Mouse (Mus musculus): Measurements from ENCODE around the gene Galk1. TPM values are rescaled to one million over a fixed set of nuclear protein-coding genes. Genes with fewer than 3 reads are reported as not detected.

The Galk1 gene
- 223 and 224 TPM in 2 replicates for polyA plus RNA-seq (2016; fragmentation: Nextera tagmentation; extraction: Ambion mirVana)

DNA sequence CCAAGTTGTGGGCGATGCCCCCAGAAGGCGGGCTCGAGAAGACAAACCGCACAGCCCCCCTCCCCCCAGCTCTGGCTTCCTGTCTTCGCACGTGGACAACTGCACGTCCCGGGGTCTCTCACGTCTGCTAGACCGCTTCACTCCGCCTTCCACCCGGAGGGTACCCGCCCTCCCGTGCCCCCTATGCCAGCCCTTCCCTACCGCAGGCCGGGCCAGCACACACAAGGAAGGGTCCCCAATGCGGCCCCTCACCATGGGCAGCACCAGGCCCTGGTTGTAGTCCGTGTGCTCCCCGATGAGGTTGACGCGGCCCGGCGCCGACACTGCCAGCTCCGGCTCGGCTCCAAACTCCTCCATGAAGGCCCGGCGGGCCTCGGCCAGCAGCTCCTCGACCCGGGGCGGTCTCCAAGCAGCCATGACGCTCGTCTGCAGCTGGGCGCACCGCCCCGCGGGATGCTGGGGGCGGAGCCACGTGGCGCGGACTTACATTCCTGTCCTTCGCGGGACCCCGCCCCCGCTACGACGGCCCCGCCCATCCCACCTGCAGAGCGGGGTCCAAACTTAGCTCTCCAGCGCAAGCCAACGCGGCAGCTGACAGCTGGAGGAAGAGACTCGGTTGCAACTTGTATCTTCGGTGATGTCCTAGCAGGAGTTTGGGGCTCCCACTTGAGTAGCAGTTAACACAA, at the start of gene Galk1:
TSS of gene Galk1 (minus strand) at position 458 of the 686 bp plus-strand sequence.
- DNase-seq (ENCODE audit: extremely low spot score, low spot score), result peak; percentile 89
- Histone ChIP-seq H3K27ac (peak within 1 kb of the TSS; percentile 94), H3K4me3 (peak within 1 kb of the TSS; percentile 73), H3K36me3 (replicated peaks) (peaks cover 35% of the 10 kb centered on the region), H3K27me3 (ENCODE audit: poor library complexity, severe bottlenecking) (no peaks in the 10 kb centered on the region), H3K4me1 (peaks cover 50% of the 10 kb centered on the region), H3K9me3 (no peaks in the 10 kb centered on the region)
- WGBS, result under 1% methylated on average over 55 of the region's 55 CpGs

DNA sequence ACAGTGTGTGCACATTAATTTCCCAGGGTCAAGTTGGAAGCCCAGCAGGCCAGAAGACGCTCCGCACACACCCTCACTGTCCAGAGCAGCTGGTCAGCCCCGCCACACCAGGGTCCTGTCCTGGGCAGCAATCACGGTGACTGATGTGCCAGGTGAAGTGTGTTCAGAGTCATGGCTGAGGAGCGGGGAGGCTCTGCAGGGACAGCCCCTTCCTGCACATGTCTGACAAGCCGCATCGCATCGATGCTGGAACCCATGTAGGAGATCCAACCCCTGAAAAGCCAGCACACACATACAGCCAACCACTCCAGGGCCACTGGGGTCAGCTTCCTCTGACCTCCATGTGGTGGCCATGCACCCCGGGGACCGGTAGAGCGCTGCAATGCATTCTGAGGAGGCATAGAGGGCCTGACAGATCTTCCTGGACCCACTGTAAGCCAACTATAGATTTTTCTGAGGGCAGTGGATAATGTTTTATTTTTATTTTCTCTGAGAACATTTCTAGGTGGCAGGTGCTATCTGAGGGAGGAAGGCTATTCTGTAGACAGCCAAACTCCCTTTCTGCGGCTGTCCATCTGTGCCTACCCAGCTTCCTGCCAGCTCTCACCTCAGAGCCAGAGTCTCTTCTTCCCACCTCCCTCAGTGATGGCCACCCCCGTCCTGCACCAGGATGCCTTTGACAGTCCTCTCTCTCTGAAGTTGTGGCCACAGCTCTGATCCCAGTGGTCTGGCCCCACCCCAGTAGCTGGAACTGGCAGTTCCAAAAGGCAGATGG, 49.3 kb upstream of the Galk1 start:
- no peaks in the 10 kb centered on the region for H3K9me3 ChIP-seq
- peaks cover 26% of the 10 kb centered on the region for H3K4me1 ChIP-seq
- WGBS, result 89% methylated on average over 13 of the region's 13 CpGs
- no peak overlapping the region for H3K4me3 ChIP-seq
- H3K27me3 ChIP-seq (ENCODE audit: poor library complexity, severe bottlenecking), result no peaks in the 10 kb centered on the region
- peaks cover 69% of the 10 kb centered on the region for H3K36me3 ChIP-seq (replicated peaks)
- no peak for DNase-seq (ENCODE audit: extremely low spot score, low spot score)
- peak overlapping the region; percentile 48; the same call in 1 of the 2 replicates for H3K27ac ChIP-seq

DNA sequence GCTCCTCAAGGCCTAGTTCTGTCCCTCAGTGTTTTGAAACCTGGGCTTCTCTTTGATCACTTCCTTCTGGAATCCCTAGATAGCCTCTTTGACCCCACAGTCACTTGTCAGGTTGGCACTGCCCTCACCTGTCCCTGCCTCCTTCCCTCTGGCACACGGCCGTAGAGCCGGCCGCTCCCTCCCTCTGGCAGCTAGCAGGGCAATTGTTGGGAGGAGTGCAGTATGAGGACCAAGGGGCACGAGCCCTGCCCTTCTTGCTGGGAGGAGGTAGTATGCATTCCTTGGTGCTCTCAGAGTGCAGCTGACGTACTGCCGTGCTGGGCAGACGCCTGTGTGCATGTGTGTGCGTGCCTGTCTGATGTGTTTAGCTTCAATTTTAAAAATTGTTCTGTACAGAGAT, 48.1 kb upstream of the Galk1 start:
- 92% methylated on average over 9 of the region's 9 CpGs for WGBS
- no peak overlapping the region for H3K27ac ChIP-seq

DNA sequence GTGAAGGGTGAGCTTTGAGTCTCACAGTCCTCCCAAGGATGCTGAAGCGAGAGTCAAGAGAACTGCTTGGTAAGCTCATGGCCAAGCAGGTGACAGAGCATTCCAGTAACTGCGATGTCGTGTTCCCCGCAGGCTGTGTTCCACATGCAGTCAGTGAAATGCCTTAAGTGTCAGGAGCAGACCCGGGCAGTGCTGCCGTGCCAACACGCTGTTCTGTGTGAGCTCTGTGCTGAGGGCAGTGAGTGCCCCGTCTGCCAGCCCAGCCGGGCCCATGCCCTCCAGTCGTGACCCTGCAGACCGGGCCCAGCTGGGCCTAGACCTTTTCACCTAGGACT, 47.1 kb upstream of the Galk1 start:
- H3K4me3 ChIP-seq, result no peak overlapping the region
- H3K27me3 ChIP-seq (ENCODE audit: poor library complexity, severe bottlenecking), result no peaks in the 10 kb centered on the region
- peaks cover 90% of the 10 kb centered on the region for H3K36me3 ChIP-seq (replicated peaks)
- 97% methylated on average over 11 of the region's 11 CpGs for WGBS
- H3K9me3 ChIP-seq, result no peaks in the 10 kb centered on the region
- no peak for DNase-seq (ENCODE audit: extremely low spot score, low spot score)
- peaks cover 19% of the 10 kb centered on the region for H3K4me1 ChIP-seq
- no peak overlapping the region for H3K27ac ChIP-seq

More for the DNA sequence above, 48.1 kb upstream of the Galk1 start:
- no peak overlapping the region for H3K4me3 ChIP-seq
- no peaks in the 10 kb centered on the region for H3K27me3 ChIP-seq (ENCODE audit: poor library complexity, severe bottlenecking)
- peaks cover 81% of the 10 kb centered on the region for H3K36me3 ChIP-seq (replicated peaks)
- no peak for DNase-seq (ENCODE audit: extremely low spot score, low spot score)
- H3K9me3 ChIP-seq, result no peaks in the 10 kb centered on the region
- peaks cover 20% of the 10 kb centered on the region for H3K4me1 ChIP-seq

DNA sequence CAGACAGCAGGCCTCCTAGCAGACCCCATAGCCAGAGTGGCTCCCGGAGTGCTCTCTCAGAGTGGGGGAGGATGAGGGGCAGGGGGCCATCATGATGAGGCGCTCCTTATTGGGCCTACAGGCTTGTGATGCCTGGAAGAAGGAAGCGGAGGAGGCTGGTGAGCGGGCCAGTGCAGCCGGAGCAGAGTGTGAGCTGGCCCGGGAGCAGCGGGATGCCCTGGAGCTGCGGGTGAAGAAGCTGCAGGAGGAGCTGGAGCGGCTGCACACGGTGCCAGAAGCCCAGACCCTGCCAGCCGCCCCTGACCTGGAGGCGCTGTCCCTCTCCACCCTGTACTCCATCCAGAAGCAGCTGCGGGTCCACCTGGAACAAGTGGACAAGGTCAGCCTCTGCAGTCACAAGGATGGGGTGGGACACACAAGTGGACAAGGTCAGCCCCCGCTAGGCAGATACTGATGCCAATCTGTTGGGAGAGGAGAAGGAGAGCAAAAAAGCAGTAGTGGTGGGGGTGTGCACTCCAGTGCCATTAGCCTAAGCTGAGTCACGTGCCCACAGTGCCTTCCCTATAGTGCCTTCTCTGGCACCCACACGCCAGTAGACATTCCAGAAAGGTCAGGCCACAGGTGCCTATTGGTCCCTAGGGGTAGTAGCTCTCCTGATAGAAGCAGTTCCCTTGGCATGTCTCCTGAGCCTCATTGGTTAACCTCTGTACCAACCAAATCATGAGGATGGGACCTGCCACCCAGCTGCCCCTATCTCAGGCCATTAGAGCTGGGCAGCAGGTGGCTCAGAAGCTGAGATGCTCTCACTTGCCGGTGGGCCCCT, 46.6 kb upstream of the Galk1 start:
- H3K27ac ChIP-seq, result no peak overlapping the region

DNA sequence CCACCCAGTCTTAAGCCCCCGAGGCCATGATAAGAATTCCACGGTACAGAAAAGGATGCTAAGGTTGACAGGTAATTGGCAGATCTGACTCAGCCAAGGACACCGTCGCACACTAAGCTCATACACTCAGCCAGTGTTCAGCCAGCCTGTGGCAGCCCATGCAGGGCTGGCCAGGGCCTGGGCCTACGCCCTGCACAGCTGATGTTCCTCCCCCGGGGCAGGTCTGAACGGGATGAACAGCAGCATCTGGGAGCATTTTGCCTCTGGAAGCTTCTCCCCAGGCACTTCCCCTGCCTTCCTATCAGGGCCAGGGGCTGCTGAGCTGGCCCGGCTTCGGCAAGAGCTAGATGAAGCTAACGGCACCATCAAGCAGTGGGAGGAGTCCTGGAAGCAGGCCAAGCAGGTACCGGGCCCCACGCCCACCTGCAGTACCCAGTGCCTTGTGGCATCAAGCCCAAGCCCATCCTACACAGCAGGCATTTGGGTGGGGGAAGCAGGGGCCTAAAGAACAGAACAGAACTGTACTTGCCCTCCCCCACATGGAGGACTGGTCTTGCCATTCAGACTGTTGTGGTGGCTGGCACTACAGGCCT, 45.6 kb upstream of the Galk1 start:
- Histone ChIP-seq H3K4me3 (no peak overlapping the region), H3K27me3 (ENCODE audit: poor library complexity, severe bottlenecking) (no peaks in the 10 kb centered on the region), H3K27ac (no peak overlapping the region), H3K9me3 (no peaks in the 10 kb centered on the region), H3K36me3 (replicated peaks) (peaks cover 100% of the 10 kb centered on the region), H3K4me1 (peaks cover 7% of the 10 kb centered on the region; the same call in 1 of the 2 replicates)
- 92% methylated on average over 12 of the region's 12 CpGs for WGBS
- DNase-seq (ENCODE audit: extremely low spot score, low spot score), result no peak

More for the DNA sequence above, 46.6 kb upstream of the Galk1 start:
- peaks cover 96% of the 10 kb centered on the region for H3K36me3 ChIP-seq (replicated peaks)
- peaks cover 13% of the 10 kb centered on the region for H3K4me1 ChIP-seq
- WGBS, result 91% methylated on average over 17 of the region's 17 CpGs
- H3K9me3 ChIP-seq, result no peaks in the 10 kb centered on the region
- no peak for DNase-seq (ENCODE audit: extremely low spot score, low spot score)
- H3K27me3 ChIP-seq (ENCODE audit: poor library complexity, severe bottlenecking), result no peaks in the 10 kb centered on the region
- no peak overlapping the region for H3K4me3 ChIP-seq

DNA sequence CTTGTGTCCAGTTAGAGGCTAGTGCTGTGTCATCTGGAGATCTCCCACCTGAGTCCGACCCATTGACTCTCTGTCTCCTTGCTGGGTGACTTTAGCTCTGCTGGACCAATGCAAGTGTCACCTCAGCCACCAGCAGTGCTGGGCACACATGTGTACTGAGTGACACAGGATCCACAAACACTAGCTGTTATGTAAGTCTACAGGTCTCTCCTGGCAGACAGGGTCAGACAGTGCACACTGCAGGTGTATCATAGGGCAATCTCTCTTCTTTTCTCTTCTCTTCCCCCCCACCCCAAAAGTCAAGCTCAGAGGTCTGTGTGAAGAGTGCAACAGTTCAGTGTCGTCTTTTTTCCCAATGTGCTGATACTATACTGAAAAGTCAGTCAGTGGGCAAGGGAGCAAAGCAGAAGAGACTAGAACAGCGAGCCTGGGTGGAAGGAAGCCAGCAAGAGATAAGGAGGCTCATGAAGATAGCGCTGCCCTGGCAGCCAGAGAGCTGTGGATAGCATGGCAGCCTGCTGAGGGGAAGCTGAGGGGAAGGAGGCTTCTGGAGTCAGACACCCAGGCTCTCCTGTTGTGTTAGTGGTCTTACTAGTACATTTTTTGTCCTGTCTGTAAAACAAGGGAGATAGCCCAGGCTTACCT, 44.8 kb upstream of the Galk1 start:
- peaks cover 100% of the 10 kb centered on the region for H3K36me3 ChIP-seq (replicated peaks)
- 87% methylated on average over 4 of the region's 4 CpGs for WGBS
- no peak for DNase-seq (ENCODE audit: extremely low spot score, low spot score)

DNA sequence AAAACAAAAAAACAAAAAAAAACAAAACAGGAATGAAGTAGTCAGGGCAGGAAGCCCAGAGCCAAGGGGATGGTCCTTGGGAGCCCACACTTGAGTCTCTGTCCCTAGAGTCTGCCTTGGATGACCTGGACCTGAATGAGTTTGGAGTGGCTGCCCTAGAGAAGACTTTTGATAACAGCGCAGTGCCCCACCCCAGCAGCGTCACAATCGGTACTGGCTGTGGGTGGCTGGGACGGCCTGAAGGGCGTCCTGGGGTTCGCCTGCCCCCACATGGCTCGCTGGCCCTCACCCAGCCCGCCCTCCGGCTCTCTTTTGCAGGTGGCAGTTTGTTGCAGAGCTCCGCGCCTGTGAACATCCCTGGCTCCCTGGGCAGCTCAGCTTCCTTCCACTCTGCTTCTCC, 43.4 kb upstream of the Galk1 start:
- 96% methylated on average over 11 of the region's 11 CpGs for WGBS
- Histone ChIP-seq H3K27me3 (ENCODE audit: poor library complexity, severe bottlenecking) (no peaks in the 10 kb centered on the region), H3K27ac (no peak overlapping the region), H3K9me3 (no peaks in the 10 kb centered on the region), H3K36me3 (replicated peaks) (peaks cover 100% of the 10 kb centered on the region), H3K4me3 (no peak overlapping the region), H3K4me1 (no peaks in the 10 kb centered on the region)
- DNase-seq (ENCODE audit: extremely low spot score, low spot score), result no peak

More for the DNA sequence above, 44.8 kb upstream of the Galk1 start:
- H3K27ac ChIP-seq, result no peak overlapping the region
- H3K27me3 ChIP-seq (ENCODE audit: poor library complexity, severe bottlenecking), result no peaks in the 10 kb centered on the region
- no peaks in the 10 kb centered on the region for H3K9me3 ChIP-seq
- no peak overlapping the region for H3K4me3 ChIP-seq
- peaks cover 4% of the 10 kb centered on the region; the same call in 1 of the 2 replicates for H3K4me1 ChIP-seq

DNA sequence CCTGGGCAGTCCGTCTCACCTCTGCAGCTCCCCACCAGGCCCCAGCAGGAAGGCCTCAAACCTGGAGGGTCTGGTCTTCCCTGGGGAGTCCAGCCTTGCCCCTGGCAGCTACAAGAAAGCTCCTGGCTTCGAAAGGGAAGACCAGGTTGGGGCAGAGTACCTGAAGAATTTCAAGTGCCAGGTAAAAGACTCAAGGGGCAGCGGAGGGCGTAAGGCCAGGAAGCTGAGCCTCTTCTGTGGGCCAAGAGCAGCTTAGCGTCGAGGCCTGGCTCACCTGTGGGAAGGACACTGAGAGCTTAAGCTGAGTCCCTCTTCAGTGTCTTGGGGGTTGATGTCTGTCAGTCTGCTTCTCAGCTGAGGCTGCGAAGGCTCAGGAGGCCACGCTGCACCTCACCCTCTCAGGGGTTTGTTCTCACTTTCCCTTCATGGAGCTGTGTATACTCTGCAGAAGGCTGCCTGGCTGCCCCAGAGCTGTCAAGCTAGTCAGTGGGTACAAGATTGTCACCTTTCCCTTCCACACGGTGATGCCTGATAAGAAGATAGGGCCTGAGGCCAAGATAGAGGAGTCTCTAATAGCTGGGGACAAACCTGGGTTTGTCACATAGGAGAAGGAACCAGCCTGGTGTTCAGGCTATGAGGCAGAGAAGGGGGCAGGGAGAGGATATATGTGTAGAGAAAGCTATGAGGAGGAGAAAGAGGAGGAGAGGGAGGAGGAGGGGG, 41.2 kb upstream of the Galk1 start:
- H3K27ac ChIP-seq, result no peak overlapping the region
- H3K27me3 ChIP-seq (ENCODE audit: poor library complexity, severe bottlenecking), result no peaks in the 10 kb centered on the region
- no peak for DNase-seq (ENCODE audit: extremely low spot score, low spot score)
- 94% methylated on average over 9 of the region's 9 CpGs for WGBS
- peaks cover 5% of the 10 kb centered on the region; the same call in 1 of the 2 replicates for H3K9me3 ChIP-seq
- no peaks in the 10 kb centered on the region for H3K4me1 ChIP-seq
- H3K36me3 ChIP-seq (replicated peaks), result peaks cover 100% of the 10 kb centered on the region
- H3K4me3 ChIP-seq, result no peak overlapping the region

DNA sequence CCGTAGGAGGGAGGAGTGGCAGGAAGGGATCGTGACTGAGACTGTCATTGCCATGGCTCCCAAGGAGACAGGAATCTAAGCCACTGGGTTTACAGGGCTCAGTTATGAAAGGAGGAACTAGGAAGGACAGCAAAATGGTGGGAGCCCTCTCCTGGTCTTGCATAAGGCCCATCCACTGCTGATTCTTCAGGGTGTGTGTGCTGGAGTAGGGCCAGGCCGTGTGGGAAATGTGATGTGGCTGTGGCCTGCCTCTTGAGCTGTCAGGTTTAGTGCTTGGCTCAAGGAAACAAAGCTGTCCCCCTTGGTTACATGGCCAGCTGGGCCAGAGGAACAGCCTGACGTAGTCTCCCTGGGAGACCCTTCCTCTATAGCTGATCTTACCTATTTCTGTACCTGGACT, 37.7 kb upstream of the Galk1 start:
- H3K9me3 ChIP-seq, result peaks cover 5% of the 10 kb centered on the region; the same call in 1 of the 2 replicates
- WGBS, result 91% methylated on average over 4 of the region's 4 CpGs
- no peak overlapping the region for H3K4me3 ChIP-seq
- H3K27ac ChIP-seq, result no peak overlapping the region
- H3K4me1 ChIP-seq, result no peaks in the 10 kb centered on the region
- H3K36me3 ChIP-seq (replicated peaks), result peaks cover 100% of the 10 kb centered on the region
- no peak for DNase-seq (ENCODE audit: extremely low spot score, low spot score)
- H3K27me3 ChIP-seq (ENCODE audit: poor library complexity, severe bottlenecking), result no peaks in the 10 kb centered on the region

DNA sequence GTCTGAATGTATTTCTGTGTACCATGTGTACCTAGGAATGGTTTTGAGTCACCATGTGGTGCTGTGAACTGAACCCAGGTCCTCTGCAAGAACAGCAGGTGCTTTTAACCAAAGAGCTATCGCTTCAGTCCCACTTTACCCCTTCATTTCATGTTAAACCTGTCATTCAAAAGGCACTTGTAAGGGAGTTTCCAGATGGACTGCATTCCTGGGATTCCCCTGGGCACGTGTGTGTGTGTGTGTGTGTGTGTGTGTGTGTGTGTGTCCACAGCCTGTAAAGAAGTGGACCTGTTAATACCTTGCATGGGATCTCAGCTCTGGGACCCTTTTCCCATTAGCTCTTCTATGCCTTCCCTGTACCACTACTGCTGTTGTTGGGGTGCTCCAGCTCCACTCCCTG, 37.1 kb upstream of the Galk1 start:
- H3K27ac ChIP-seq, result no peak overlapping the region
- no peak for DNase-seq (ENCODE audit: extremely low spot score, low spot score)
- H3K9me3 ChIP-seq, result peaks cover 5% of the 10 kb centered on the region; the same call in 1 of the 2 replicates
- H3K4me3 ChIP-seq, result no peak overlapping the region
- no peaks in the 10 kb centered on the region for H3K4me1 ChIP-seq
- H3K27me3 ChIP-seq (ENCODE audit: poor library complexity, severe bottlenecking), result no peaks in the 10 kb centered on the region
- 88% methylated on average over 2 of the region's 2 CpGs for WGBS
- H3K36me3 ChIP-seq (replicated peaks), result peaks cover 100% of the 10 kb centered on the region

All from forebrain, embryonic 10.5 days (tissue).